Mouse (Mus musculus) mouse trophoblast stem cell (cell line): ENCODE data around the gene Hist1h3g.
"Not testable (repeated sequence)": the region's sequence is repeated elsewhere in the genome, so short reads cannot be mapped to it uniquely, and the experiment has no call there.

ENCODE experiments used
- in situ Hi-C, 2 experiments: fragments of 300-500 bp; cut with MseI, MboI; formaldehyde crosslinking; loops; 2 replicates in 1 of 2; 3 replicates in 1 of 2; pipeline ENCODE4 v1.15.1; 2025

The Hist1h3g gene

DNA sequence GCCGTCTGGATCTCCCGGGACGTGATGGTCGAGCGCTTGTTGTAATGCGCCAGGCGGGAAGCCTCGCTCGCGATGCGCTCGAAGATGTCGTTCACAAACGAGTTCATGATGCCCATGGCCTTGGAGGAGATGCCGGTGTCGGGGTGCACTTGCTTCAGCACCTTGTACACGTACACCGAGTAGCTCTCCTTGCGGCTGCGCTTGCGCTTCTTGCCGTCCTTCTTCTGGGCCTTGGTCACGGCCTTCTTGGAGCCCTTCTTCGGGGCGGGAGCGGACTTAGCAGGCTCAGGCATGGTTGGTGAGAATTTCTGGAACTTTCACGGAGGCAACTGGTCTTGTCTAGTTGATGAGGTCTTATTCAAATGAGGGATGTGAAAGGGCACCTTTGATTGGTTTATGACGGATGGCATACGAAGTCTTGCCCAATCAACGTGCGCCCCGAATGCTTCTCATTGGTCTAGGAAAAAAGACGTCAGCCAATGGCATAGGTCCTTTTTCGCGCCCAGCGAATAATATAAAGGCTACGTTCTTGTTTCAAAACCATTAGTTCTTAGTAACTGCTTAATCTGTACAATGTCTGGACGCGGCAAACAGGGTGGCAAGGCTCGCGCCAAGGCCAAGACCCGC lies 38.8 kb downstream of the Hist1h3g start, which contains the start of the genes Hist1h2bf and Hist1h2ad:
Hist1h2bf (minus strand) TSS at position 299 of the 627 bp plus-strand sequence.
Hist1h2ad (plus strand) TSS at position 484 of the 627 bp plus-strand sequence.
- in situ Hi-C loops = not testable (repeated sequence)

DNA sequence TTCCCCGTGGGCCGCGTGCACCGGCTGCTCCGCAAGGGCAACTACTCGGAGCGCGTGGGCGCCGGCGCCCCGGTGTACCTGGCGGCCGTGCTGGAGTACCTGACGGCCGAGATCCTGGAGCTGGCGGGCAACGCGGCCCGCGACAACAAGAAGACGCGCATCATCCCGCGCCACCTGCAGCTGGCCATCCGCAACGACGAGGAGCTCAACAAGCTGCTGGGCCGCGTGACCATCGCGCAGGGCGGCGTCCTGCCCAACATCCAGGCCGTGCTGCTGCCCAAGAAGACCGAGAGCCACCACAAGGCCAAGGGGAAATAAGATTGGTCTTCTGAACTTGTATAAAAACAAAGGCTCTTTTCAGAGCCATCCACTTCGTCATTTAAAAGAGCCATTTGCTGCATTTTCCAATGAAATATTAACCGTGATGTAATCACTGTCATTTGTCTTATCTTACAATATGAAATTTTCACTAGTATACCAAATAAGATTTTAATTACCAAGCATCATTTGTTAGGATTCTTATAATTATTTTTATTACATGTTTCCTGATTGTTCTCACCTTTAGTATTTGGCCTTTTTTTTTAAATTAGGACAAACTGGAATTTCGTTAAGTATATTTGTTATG lies 39.4 kb downstream of the Hist1h3g start:
- in situ Hi-C loops = not testable (repeated sequence)

DNA sequence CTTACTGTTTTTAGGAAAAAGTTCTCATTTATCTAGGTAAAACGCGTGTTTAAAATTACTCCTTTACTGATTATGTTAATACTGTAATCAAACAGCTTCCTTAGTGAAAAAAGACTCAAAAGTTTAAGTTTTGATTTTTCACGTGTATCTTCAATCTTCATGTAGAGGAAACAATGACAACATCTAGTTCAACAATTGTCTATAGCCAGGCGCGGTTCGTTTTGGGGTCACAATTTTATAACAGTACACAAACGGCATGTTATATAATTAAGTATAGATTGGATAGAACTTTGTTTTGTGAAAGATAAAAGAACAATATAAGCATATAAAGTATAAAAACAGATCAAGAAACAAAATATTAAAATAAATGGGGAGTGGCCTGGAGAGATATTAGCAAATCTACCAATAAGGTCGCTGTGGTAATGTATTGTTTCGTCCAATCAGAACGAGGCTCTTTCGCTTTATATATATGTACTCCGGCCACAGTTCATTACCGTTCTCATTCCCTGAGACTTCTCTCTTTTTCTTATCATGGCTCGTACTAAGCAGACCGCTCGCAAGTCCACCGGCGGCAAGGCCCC lies 40.1 kb downstream of the Hist1h3g start, which contains the start of gene Hist1h3d:
Hist1h3d (plus strand) TSS at position 493 of the 581 bp plus-strand sequence.
- in situ Hi-C loops = no loop called here

DNA sequence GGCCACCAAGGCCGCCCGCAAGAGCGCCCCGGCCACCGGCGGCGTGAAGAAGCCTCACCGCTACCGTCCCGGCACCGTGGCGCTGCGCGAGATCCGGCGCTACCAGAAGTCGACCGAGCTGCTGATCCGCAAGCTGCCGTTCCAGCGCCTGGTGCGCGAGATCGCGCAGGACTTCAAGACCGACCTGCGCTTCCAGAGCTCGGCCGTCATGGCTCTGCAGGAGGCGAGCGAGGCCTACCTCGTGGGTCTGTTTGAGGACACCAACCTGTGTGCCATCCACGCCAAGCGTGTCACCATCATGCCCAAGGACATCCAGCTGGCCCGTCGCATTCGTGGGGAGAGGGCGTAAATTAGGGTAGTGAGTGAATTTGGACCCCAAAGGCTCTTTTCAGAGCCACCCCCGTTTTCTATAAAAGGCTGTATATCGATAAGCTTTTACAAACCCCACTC lies 40.7 kb downstream of the Hist1h3g start:
- in situ Hi-C loops = not testable (repeated sequence)

DNA sequence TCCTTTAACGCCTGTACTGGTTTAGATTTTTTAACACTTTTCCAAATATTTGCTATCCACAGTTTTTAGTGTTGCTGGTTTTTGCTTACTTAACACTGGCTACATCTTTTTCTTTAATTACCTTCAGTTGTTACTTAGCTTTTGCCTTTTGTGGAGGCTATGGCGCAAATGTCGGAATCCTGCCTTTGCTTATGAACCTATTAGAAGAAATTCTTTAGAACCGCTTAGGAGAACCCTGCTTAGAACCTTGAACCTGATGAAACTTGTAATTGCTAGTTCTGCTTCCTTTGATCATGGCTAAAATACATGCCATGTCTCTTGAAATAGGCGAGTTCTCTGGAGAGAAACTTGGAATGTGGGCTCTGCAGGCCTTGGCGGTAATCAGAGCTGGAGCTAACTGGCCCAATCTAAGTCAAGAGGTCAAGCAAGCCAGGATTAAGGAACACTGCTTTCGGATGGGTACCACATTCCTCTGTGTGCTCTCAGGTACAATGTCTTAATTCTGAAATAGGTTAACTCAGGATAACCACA lies 41.2 kb downstream of the Hist1h3g start:
- in situ Hi-C loops = no loop called here

DNA sequence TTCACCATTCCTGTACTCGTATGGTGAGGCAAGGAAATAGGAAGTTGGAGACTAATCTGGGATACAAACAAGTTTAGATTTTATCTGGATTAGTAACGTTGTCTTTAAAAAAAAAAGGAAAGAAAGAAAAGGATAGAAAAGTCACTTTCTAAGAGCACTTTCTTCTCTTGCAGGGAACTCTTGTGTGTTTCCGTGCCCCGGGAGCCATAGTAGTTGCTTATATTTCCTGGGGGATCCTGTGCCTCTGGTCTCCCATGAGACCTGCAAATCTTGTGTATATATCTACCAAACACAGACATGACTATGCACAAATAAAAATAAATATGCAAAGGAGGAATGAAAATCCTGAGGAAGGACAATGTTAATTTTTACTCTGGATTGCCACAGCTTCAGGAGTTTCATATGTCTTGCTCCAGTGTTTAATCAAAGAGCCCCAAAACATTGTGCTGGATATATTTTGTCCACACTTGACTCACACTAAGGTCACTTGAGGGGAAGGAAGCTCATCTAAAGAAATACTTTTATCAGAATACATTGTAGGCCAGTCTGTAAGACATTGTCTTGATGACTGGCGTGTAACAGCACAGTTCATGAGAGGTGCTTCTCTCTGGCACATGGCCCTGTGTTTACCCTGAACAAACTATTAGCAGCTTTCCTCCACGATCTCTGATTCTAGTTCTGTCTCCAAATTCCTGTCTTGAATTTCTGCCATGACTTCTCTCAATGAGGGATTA lies 41.9 kb downstream of the Hist1h3g start:
- in situ Hi-C loops = no loop called here

DNA sequence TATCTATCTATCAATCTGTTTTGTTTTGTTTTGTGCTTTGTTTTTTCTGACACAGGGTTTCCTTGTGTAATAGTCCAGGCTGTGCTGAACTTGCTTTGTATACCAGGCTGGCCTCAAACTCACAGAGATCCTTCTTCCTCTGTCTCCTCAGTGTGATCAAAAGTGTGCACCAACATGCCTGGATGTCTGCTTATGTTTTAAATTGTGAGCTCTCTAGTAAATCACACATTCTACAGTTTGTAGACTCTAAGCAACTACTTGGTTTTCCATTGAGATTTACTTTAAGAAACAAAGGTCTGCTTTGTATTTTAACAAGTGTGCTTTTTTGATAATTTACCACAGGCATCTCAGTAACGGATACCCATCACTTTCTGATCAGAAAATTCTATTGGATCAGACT lies 42.6 kb downstream of the Hist1h3g start:
- in situ Hi-C loops = no loop called here

DNA sequence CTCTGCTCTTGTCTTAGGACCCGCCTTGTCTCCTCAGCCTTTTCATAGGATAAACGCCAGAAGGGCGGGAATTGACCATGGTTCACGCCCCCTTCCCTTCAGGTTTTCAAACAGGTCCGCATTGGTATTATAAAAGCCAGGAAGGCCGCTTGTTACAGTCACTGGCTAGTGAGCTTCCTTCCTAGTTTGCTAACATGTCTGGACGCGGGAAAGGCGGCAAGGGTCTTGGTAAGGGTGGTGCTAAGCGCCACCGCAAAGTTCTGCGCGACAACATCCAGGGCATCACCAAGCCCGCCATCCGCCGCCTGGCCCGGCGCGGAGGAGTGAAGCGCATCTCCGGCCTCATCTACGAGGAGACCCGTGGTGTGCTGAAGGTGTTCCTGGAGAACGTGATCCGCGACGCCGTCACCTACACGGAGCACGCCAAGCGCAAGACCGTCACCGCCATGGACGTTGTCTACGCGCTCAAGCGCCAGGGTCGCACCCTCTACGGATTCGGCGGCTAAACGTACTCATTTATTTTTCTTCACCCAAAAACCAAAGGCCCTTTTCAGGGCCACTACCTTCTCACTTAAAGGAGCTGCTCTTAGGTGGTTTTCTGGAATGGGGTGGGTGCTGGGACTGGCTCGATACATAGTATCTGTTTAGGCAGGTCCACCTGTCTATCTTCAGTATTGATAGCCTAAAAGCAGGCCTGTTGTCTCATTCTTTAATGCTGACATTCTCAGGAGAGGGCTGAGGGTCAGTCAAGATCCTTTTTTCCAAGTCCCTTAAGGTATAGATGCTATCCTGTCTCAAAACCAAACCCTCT lies 46.4 kb downstream of the Hist1h3g start, which contains the start of gene Hist1h4d:
Hist1h4d (plus strand) TSS at position 191 of the 811 bp plus-strand sequence.
- in situ Hi-C loops = no loop called here

DNA sequence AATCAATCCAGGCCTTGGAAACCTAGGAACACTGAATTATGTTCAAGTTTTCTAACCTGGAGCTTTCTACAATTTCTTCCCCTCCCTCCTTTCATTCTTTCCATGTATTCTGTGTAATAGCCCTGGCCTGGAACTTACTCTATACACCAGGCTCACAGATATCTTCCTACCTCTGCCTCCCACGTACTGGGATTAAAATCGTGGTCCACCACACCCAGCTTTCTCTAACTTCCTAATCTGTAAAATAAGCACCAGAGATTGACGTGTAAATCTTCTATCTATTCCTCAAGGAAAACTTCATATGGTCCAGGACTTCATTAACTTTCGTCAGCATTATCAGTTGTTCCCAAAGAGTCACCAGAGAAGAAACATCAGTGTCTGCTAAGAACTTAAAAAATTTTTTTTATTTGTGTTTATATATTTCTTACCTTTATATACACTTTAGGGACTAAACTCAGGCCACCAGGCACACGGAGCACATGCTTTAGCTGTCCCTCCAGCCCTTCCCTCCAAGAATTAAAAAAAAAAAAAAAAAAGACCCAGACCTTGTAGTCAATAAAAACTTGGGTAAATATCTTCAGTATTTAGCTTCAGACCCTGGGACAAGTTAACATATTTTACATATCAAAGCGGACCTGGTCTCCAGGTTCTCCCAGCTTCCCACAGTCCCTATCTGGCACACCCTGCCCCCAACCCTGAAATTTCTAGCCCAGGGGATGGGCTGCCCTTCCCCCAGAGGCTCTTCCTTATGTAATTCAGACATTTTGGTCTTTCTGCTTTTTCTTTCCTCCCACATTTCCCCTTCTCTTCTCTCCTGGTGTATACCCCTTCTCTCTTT lies 47.2 kb downstream of the Hist1h3g start:
- in situ Hi-C loops = no loop called here

DNA sequence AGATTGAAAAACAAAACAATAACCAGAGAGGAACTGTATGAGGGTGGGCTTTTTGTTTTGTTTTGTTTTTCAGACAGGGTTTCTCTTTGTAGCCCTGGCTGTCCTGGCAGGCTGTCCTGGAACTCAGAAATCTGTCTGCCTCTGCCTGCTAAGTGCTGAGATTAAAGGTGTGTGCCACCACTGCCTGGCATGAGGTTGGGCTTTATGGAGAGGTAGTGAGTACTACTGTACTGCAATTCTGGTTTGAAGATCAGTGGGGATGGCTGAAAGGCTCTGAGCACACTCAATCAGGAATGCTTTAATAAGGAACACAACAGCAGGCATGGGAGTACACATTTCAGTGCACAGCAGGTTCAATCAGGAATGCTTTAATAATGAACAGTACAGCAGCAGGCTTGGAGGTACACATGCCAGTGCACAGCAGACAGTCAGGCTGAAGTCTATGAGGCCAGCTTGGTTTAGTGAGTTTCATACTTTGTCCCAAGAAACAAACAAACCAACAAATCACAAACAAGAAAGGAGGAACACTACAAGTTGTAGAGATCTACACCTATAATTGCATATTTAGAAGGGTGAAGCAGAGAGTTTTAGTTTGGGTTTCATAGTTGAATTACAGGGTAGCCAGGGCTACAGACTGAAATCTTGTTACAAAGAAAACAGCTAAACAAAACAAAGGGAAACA lies 48.3 kb downstream of the Hist1h3g start:
- in situ Hi-C loops = no loop called here

DNA sequence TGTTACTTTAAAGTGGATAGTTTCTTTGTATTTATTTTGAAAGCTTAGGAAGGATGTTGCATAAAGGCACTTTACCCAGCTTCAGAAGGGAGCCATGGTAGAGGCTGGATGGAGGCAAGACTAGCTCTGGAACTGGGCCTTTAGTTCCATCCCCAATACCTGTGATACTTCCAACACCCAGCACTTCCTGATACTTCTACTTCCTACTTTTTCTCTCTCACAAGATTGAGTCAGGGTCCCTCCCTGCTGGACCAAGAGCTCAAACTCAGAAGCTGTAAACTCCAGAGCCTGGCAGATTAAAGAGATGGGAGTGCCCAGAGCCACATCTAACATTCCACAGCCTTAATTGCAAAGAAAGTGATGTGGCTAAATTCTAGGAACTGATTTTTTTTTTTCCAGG lies 49.1 kb downstream of the Hist1h3g start:
- in situ Hi-C loops = no loop called here

DNA sequence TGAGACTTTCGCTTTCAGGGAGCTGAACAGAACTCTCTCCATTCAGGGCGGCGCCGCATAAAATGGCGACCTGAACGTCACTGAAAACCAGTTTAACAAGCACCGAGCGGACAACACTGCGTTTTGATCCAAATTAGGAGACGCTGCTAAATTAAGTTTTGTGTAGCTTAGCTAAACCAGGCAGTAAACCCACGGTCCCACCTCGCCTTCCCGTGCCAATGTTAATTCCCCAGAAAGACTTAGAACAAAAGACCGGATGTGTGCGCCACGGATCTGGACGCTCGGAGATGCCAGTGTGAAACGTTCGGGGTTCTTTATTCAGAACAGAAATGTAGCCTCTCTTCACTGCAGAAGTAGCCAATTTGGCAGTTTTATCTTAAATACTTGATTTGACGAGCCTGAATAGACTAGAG lies 49.8 kb downstream of the Hist1h3g start:
- in situ Hi-C loops = no loop called here
